Comparison of ENCODE assay signal across 8 mouse cellular contexts in genomic region chr16:96145814-96146213, GRCm38 (mm10). TPM values are rescaled to one million over a fixed set of nuclear protein-coding genes. Genes with fewer than 3 reads are reported as not detected.
DNase-seq lines count a peak whose midpoint lies in the region; ATAC-seq and TF ChIP-seq lines count a peak whose summit lies in the region.

No protein-coding gene starts in this region.

- TF ChIP-seq CTCF in gastrocnemius, adult 2 months (IDR thresholded peaks at IDR 0.05), result no peak
- TF ChIP-seq CTCF in testis, adult 2 months (IDR thresholded peaks at IDR 0.05; ENCODE audit: control insufficient read depth, insufficient read depth, insufficient replicate concordance, low read depth, low read length), result no peak
- TF ChIP-seq CTCF in stomach, postnatal 0 days (IDR thresholded peaks at IDR 0.05; ENCODE audit: low read depth), result peak; percentile 25; the same call in 1 of the 2 replicates

- peak overlapping the region; percentile 72 for H3K27ac ChIP-seq in gastrocnemius, adult 2 months
- H3K27ac ChIP-seq in testis, adult 2 months (ENCODE audit: control insufficient read depth, insufficient read depth, low read depth, low read length), result no peak overlapping the region
- peak overlapping the region; percentile 42; the same call in 1 of the 2 replicates for H3K27ac ChIP-seq in liver, embryonic 12.5 days
- H3K27ac ChIP-seq in stomach, postnatal 0 days (replicated peaks), result peak overlapping the region; percentile 69

- no peak for DNase-seq in gastrocnemius, adult 2 months
- DNase-seq in gastrocnemius, postnatal 4 days (ENCODE audit: low spot score in 2 of 2), result no peak
- DNase-seq in testis, postnatal 10 days (ENCODE audit: low spot score), result no peak
- DNase-seq in stomach, postnatal 0 days (ENCODE audit: low spot score), result no peak
- no peak for DNase-seq in natural killer cell, adult 2 months (ENCODE audit: low spot score in 2 of 2)
- DNase-seq in cerebellum, adult 18-20 months, result no peak

- WGBS in liver, embryonic 12.5 days (ENCODE audit: insufficient replicate concordance), result 0% methylated on average over 5 of the region's 5 CpGs
- WGBS in stomach, postnatal 0 days, result 2% methylated on average over 5 of the region's 5 CpGs

- H3K9me3 ChIP-seq in liver, embryonic 12.5 days (replicated peaks), result no peaks in the 10 kb centered on the region; the same call in 1 of the 2 replicates
- H3K9me3 ChIP-seq in stomach, postnatal 0 days (ENCODE audit: control insufficient read depth, low read length), result no peaks in the 10 kb centered on the region

- ATAC-seq in liver, embryonic 12.5 days, result no peak; the same call in 1 of the 2 replicates
- ATAC-seq in stomach, postnatal 0 days (ENCODE audit: low FRiP score, low TSS enrichment), result no peak; the same call in 1 of the 2 replicates

- intact Hi-C loops in gastrocnemius, adult 2 months (cut with DNase I), result loop anchor here (2.0 kb wide), 1 partner anchor 61 kb away; no protein-coding TSS in a partner anchor

- peak overlapping the region; percentile 78 for H3K9ac ChIP-seq in liver, embryonic 12.5 days
- H3K9ac ChIP-seq in stomach, postnatal 0 days (ENCODE audit: low read length), result peak overlapping the region; percentile 62

- no peaks in the 10 kb centered on the region for H3K27me3 ChIP-seq in testis, adult 2 months (ENCODE audit: control insufficient read depth, insufficient read depth, low read length)
- H3K27me3 ChIP-seq in liver, embryonic 12.5 days (replicated peaks), result peaks cover 7% of the 10 kb centered on the region; the same call in 1 of the 2 replicates
- no peaks in the 10 kb centered on the region for H3K27me3 ChIP-seq in stomach, postnatal 0 days (ENCODE audit: control insufficient read depth, insufficient read depth, low read length)

- TF ChIP-seq EP300 in stomach, postnatal 0 days (optimal IDR thresholded peaks at IDR 0.05), result no peak

- peak overlapping the region; percentile 79 for H3K4me3 ChIP-seq in gastrocnemius, adult 2 months
- peak overlapping the region; percentile 94 for H3K4me3 ChIP-seq in testis, adult 2 months (ENCODE audit: control insufficient read depth, low read depth, low read length)
- H3K4me3 ChIP-seq in liver, embryonic 12.5 days, result peak overlapping the region; percentile 72
- peak overlapping the region; percentile 62 for H3K4me3 ChIP-seq in stomach, postnatal 0 days (ENCODE audit: low read depth, low read length)

- H3K36me3 ChIP-seq in testis, adult 2 months (ENCODE audit: control insufficient read depth, insufficient read depth, low read length), result no peaks in the 10 kb centered on the region; the same call in 1 of the 2 replicates
- H3K36me3 ChIP-seq in liver, embryonic 12.5 days, result no peaks in the 10 kb centered on the region
- H3K36me3 ChIP-seq in stomach, postnatal 0 days (ENCODE audit: control insufficient read depth, insufficient read depth, low read length), result no peaks in the 10 kb centered on the region

- no peaks in the 10 kb centered on the region; the same call in 1 of the 2 replicates for H3K4me1 ChIP-seq in testis, adult 2 months (ENCODE audit: control insufficient read depth, insufficient read depth, low read length)
- H3K4me1 ChIP-seq in liver, embryonic 12.5 days, result peaks cover 32% of the 10 kb centered on the region
- H3K4me1 ChIP-seq in stomach, postnatal 0 days (replicated peaks; ENCODE audit: control insufficient read depth, insufficient read depth), result peaks cover 4% of the 10 kb centered on the region; the same call in 1 of the 2 replicates

- no peak for TF ChIP-seq POLR2A in testis, adult 2 months (IDR thresholded peaks at IDR 0.05; ENCODE audit: control insufficient read depth, low read depth, low read length)

- peak overlapping the region; percentile 93 for H3K4me2 ChIP-seq in liver, embryonic 12.5 days
- H3K4me2 ChIP-seq in stomach, postnatal 0 days (replicated peaks; ENCODE audit: low read depth), result peak overlapping the region; percentile 84

RNA-seq across cellular contexts. Expression of gene Wrb, which starts 0.6 kb away (rescaled TPM):
- 10 to 100 TPM in 1 of 2 experiments, 1 to 10 TPM in 1; 9.7 to 12.3 TPM for total RNA-seq in gastrocnemius, adult 2 months (2021)
- 10 to 100 TPM; 14.0 to 18.1 TPM for total RNA-seq in gastrocnemius, postnatal 4 days (2021)
- 34.6 and 37.3 TPM in 2 replicates for polyA plus RNA-seq in testis, adult 2 months (2012; rRNA removed)
- 26.0 and 30.9 TPM in 2 replicates for polyA plus RNA-seq in liver, embryonic 12.5 days (2016; fragmentation: Nextera tagmentation; extraction: Ambion mirVana)
- polyA plus RNA-seq in stomach, postnatal 0 days (2015; fragmentation: Nextera tagmentation; extraction: Ambion mirVana), result 29.9 and 33.1 TPM in 2 replicates

RNA-seq across cellular contexts. Expression of gene Hmgn1, which starts 18.3 kb away (rescaled TPM):
- total RNA-seq in gastrocnemius, adult 2 months (2021), result 10 to 100 TPM; 19.9 to 38.1 TPM
- 100 to 1,000 TPM; 172 to 185 TPM for total RNA-seq in gastrocnemius, postnatal 4 days (2021)
- 16.3 and 17.3 TPM in 2 replicates for polyA plus RNA-seq in testis, adult 2 months (2012; rRNA removed)
- 238 and 246 TPM in 2 replicates for polyA plus RNA-seq in liver, embryonic 12.5 days (2016; fragmentation: Nextera tagmentation; extraction: Ambion mirVana)
- polyA plus RNA-seq in stomach, postnatal 0 days (2015; fragmentation: Nextera tagmentation; extraction: Ambion mirVana), result 334 and 365 TPM in 2 replicates

RNA-seq across cellular contexts. Expression of gene Lca5l, which starts 46.3 kb away (rescaled TPM):
- total RNA-seq in gastrocnemius, adult 2 months (2021), result under 1 TPM; 0.50 to 0.51 TPM
- total RNA-seq in gastrocnemius, postnatal 4 days (2021), result 1 to 10 TPM; 1.6 to 2.0 TPM
- polyA plus RNA-seq in testis, adult 2 months (2012; rRNA removed), result 40.3 and 41.7 TPM in 2 replicates
- polyA plus RNA-seq in liver, embryonic 12.5 days (2016; fragmentation: Nextera tagmentation; extraction: Ambion mirVana), result 0.17 and 0.20 TPM in 2 replicates
- polyA plus RNA-seq in stomach, postnatal 0 days (2015; fragmentation: Nextera tagmentation; extraction: Ambion mirVana), result 1.1 and 1.4 TPM in 2 replicates

RNA-seq across cellular contexts. Expression of gene Sh3bgr, which starts 54.4 kb away (rescaled TPM):
- total RNA-seq in gastrocnemius, adult 2 months (2021), result 100 to 1,000 TPM; 843 to 991 TPM
- total RNA-seq in gastrocnemius, postnatal 4 days (2021), result 100 to 1,000 TPM; 439 to 518 TPM
- polyA plus RNA-seq in testis, adult 2 months (2012; rRNA removed), result 1.8 and 3.4 TPM in 2 replicates
- 1.1 and 1.7 TPM in 2 replicates for polyA plus RNA-seq in liver, embryonic 12.5 days (2016; fragmentation: Nextera tagmentation; extraction: Ambion mirVana)
- 32.1 and 35.6 TPM in 2 replicates for polyA plus RNA-seq in stomach, postnatal 0 days (2015; fragmentation: Nextera tagmentation; extraction: Ambion mirVana)

Comparison
In these comparisons a context has a peak if more than half of its experiments do, and no peak if none do; other contexts are left out.
1. RNA of gene Hmgn1, which starts 18.3 kb away (polyA plus RNA-seq): 334 to 365 TPM in stomach, postnatal 0 days and 238 to 246 TPM in liver, embryonic 12.5 days; 16.3 to 17.3 TPM in testis, adult 2 months; every median in the first group is over 10 times any median in the second.
2. RNA of gene Lca5l, which starts 46.3 kb away (polyA plus RNA-seq): 40.3 to 41.7 TPM in testis, adult 2 months; 1.1 to 1.4 TPM in stomach, postnatal 0 days and 0.17 to 0.20 TPM in liver, embryonic 12.5 days; every median in the first group is over 10 times any median in the second.
3. Peak in every context shown above with its lines, with median percentiles within 50 percentile points of each other: H3K4me3 ChIP-seq.